Mouse (Mus musculus) lung, postnatal 0 days (tissue): ENCODE measurements at regions not wholly inside any gene's neighbourhood (a gene's known extent, or its start where the extent isn't known, plus 50 kb on each side); places are given as distances from the start of the nearest gene placed in this dataset.

Source experiments
- ATAC-seq: fragments of 200-750 bp; cut with Nextera tagmentation; 2 replicates; pipeline ENCODE4 v1.8.0; 2017; ENCODE audit warnings: moderate library complexity
- DNase-seq: peaks from one replicate; pipeline ENCODE4 v3.0.0-alpha.2; 2016; ENCODE audit warnings: low spot score
- H3K27ac ChIP-seq: fragments of 300-500 bp; sonication (generic); 2 replicates; pipeline ENCODE4 v1.5.1; 2014; ENCODE audit warnings: antibody characterized with exemption, mild to moderate bottlenecking, low read length, mixed read lengths
- H3K27me3 ChIP-seq: fragments of 300-500 bp; sonication (generic); replicated peaks from 2 replicates; pipeline ENCODE4 v1.6.1; 2014; ENCODE audit warnings: low read length, mixed read lengths; ENCODE audit not compliant: insufficient read depth
- H3K36me3 ChIP-seq: fragments of 300-500 bp; sonication (generic); 2 replicates; pipeline ENCODE4 v1.6.1; 2014; ENCODE audit warnings: low read length, mixed read lengths; ENCODE audit not compliant: insufficient read depth
- H3K4me1 ChIP-seq: fragments of 300-500 bp; sonication (generic); 2 replicates; pipeline ENCODE4 v1.6.1; 2014; ENCODE audit warnings: antibody characterized with exemption, low read depth, low read length, mixed read lengths; ENCODE audit not compliant: insufficient read depth
- H3K4me2 ChIP-seq: fragments of 300-500 bp; sonication (generic); replicated peaks from 2 replicates; pipeline ENCODE4 v1.6.1; 2014; ENCODE audit warnings: low read depth, mild to moderate bottlenecking, low read length, moderate library complexity, mixed read lengths
- H3K4me3 ChIP-seq: fragments of 300-500 bp; sonication (generic); 2 replicates; pipeline ENCODE4 v1.5.1; 2014; ENCODE audit warnings: low read depth, low read length
- H3K9ac ChIP-seq: fragments of 300-500 bp; sonication (generic); replicated peaks from 2 replicates; pipeline ENCODE4 v1.6.1; 2014; ENCODE audit warnings: low read depth, mild to moderate bottlenecking
- H3K9me3 ChIP-seq: fragments of 300-500 bp; sonication (generic); 2 replicates; pipeline ENCODE4 v1.6.1; 2016; ENCODE audit warnings: low read length, mixed read lengths
- CTCF ChIP-seq: IDR thresholded peaks from 2 replicates; pipeline ENCODE4 v1.5.1; 2016; ENCODE audit warnings: antibody characterized with exemption, mild to moderate bottlenecking
- EP300 ChIP-seq: IDR thresholded peaks from 2 replicates; pipeline ENCODE4 v1.6.1; 2016; ENCODE audit warnings: antibody characterized with exemption, mild to moderate bottlenecking, control low read depth
- WGBS: fragments of 180-500 bp; shearing (Covaris S2); extraction: QIAGEN DNeasy Blood & Tissue Kit; methylation state at CpG from one replicate; pipeline ENCODE4 v1.1.7; 2014; 5-methylcytosine and 5-hydroxymethylcytosine counted together

GRCm38 (mm10) chr2:171985813-171986572 lies 57.3 kb downstream of the Cbln4 start:
- 42% methylated on average over 8 of the region's 8 CpGs for WGBS
- Histone ChIP-seq H3K36me3 (no peaks in the 10 kb centered on the region), H3K4me1 (no peaks in the 10 kb centered on the region), H3K4me3 (no peak overlapping the region), H3K27me3 (no peaks in the 10 kb centered on the region), H3K9ac (no peak overlapping the region), H3K9me3 (no peaks in the 10 kb centered on the region), H3K4me2 (no peak overlapping the region), H3K27ac (no peak overlapping the region)
- TF ChIP-seq EP300 (no peak), CTCF (no peak)
- no peak for ATAC-seq
- DNase-seq = no peak

- ATAC-seq = no peak
- DNase-seq = no peak
- no peaks in the 10 kb centered on the region for H3K9me3 ChIP-seq
Observed at GRCm38 (mm10) chr2:171969311-171969905, 73.9 kb downstream of the Cbln4 start.

GRCm38 (mm10) chr2:171946569-171947250 lies 96.6 kb downstream of the Cbln4 start:
- Histone ChIP-seq H3K4me1 (no peaks in the 10 kb centered on the region), H3K36me3 (no peaks in the 10 kb centered on the region), H3K9ac (no peak overlapping the region), H3K4me3 (no peak overlapping the region), H3K9me3 (no peaks in the 10 kb centered on the region), H3K4me2 (no peak overlapping the region), H3K27ac (no peak overlapping the region), H3K27me3 (no peaks in the 10 kb centered on the region)
- 61% methylated on average over 7 of the region's 7 CpGs for WGBS
- no peak for DNase-seq
- ATAC-seq = no peak
- TF ChIP-seq EP300 = no peak
- TF ChIP-seq CTCF = no peak

More at GRCm38 (mm10) chr2:171969311-171969905, 73.9 kb downstream of the Cbln4 start:
- Histone ChIP-seq H3K4me3 (no peak overlapping the region), H3K27ac (no peak overlapping the region), H3K36me3 (no peaks in the 10 kb centered on the region), H3K9ac (no peak overlapping the region), H3K27me3 (no peaks in the 10 kb centered on the region), H3K4me1 (no peaks in the 10 kb centered on the region), H3K4me2 (no peak overlapping the region)
- no peak for TF ChIP-seq EP300
- no peak for TF ChIP-seq CTCF
- 53% methylated on average over 12 of the region's 13 CpGs for WGBS

- H3K4me1 ChIP-seq = no peaks in the 10 kb centered on the region
- 81% methylated on average over 9 of the region's 9 CpGs for WGBS
- H3K27ac ChIP-seq = no peak overlapping the region
- DNase-seq (no peak), ATAC-seq (no peak)
- no peak overlapping the region for H3K4me3 ChIP-seq
- TF ChIP-seq EP300 (no peak), CTCF (no peak)
- H3K9ac ChIP-seq = no peak overlapping the region
- no peaks in the 10 kb centered on the region for H3K9me3 ChIP-seq
- H3K36me3 ChIP-seq = no peaks in the 10 kb centered on the region
- no peak overlapping the region for H3K4me2 ChIP-seq
- no peaks in the 10 kb centered on the region for H3K27me3 ChIP-seq
Observed at GRCm38 (mm10) chr2:171942671-171943070, 100.6 kb downstream of the Cbln4 start.

GRCm38 (mm10) chr2:171935646-171936325 lies 107.5 kb downstream of the Cbln4 start:
- 69% methylated on average over 13 of the region's 13 CpGs for WGBS

GRCm38 (mm10) chr2:171920960-171921359 lies 122.3 kb downstream of the Cbln4 start:
- H3K27me3 ChIP-seq = no peaks in the 10 kb centered on the region
- no peaks in the 10 kb centered on the region; the same call in 1 of the 2 replicates for H3K9me3 ChIP-seq
- no peak overlapping the region for H3K4me3 ChIP-seq
- DNase-seq = no peak
- 84% methylated on average over 5 of the region's 5 CpGs for WGBS
- no peak overlapping the region for H3K4me2 ChIP-seq
- no peak overlapping the region for H3K9ac ChIP-seq
- H3K36me3 ChIP-seq = no peaks in the 10 kb centered on the region
- H3K27ac ChIP-seq = no peak overlapping the region
- no peak for ATAC-seq
- TF ChIP-seq EP300 (no peak), CTCF (no peak)
- H3K4me1 ChIP-seq = no peaks in the 10 kb centered on the region

More at GRCm38 (mm10) chr2:171935646-171936325, 107.5 kb downstream of the Cbln4 start:
- H3K27me3 ChIP-seq = no peaks in the 10 kb centered on the region
- no peak overlapping the region for H3K27ac ChIP-seq
- ATAC-seq (no peak), DNase-seq (no peak)
- no peak overlapping the region for H3K4me3 ChIP-seq
- no peaks in the 10 kb centered on the region for H3K36me3 ChIP-seq
- H3K9ac ChIP-seq = no peak overlapping the region
- no peaks in the 10 kb centered on the region for H3K9me3 ChIP-seq
- H3K4me2 ChIP-seq = no peak overlapping the region
- no peaks in the 10 kb centered on the region for H3K4me1 ChIP-seq
- TF ChIP-seq EP300 (no peak), CTCF (no peak)
